Mouse (Mus musculus): ENCODE measurements around the gene Defb41. TPM values are rescaled to one million over a fixed set of nuclear protein-coding genes. Genes with fewer than 3 reads are reported as not detected.
"Not testable (repeated sequence)": the region's sequence is repeated elsewhere in the genome, so short reads cannot be mapped to it uniquely, and the experiment has no call there.

The Defb41 gene
- total RNA-seq (2021) = not detected
- long read RNA-seq, experiment 1 = 0 reads
- long read RNA-seq, experiment 2 = 0 reads

- intact Hi-C loops (cut with DNase I) = no loop called here
Observed at GRCm38 (mm10) chr1:18265038-18265437, at the start of gene Defb41. Gene Defb41 (minus strand): TSS chr1:18265138.

GRCm38 (mm10) chr1:18308474-18308829 lies 43.5 kb upstream of the Defb41 start:
- intact Hi-C loops (cut with DNase I) = no loop called here
- no peak for DNase-seq (ENCODE audit: low spot score in 2 of 2)

More at GRCm38 (mm10) chr1:18265038-18265437, at the start of gene Defb41:
- no peak for DNase-seq (ENCODE audit: low spot score in 2 of 2)

DNA sequence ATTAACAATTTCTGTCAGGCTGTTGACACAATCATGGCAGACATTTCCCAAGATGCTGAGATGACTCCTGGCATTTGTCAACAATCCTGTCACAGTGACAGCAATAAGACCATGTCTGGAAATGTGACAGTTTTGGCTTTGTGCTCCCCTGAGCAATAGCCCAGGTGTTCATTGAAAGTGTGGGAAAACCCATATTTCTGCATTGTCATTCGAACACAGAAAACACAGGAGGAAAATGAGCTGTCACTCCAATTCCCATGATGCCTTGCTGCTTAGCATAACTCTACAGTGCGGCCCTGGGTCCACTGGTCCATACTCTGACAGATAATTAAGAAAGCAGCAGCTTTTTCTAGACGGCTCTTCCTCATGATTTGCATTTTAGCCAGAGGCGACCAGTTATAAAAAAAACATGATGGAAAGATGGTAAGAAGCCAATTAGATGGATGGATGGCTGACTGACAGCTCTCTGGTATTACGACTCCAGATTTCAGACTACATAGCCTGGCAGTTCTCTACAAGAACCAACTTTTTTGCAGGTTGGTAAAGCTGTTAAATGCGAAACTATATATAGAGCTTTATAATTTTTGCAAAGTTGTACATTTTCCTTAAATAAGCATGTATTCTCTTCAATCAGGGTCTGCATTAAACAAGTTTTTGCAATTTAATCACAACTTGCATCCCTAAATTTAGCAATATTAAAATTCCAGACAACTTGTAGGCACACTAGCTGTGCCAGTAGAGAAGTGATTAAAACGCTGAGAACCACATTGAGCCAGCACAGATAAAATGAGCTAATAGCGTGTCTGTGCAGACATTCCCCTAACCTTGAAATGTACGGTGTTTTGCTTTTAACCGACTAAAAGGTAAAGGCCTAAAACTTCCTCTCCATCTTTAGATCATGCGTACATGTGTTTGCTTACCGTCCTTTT lies 42.9 kb upstream of the Defb41 start:
- intact Hi-C loops (cut with DNase I) = no loop called here
- no peak for DNase-seq (ENCODE audit: low spot score in 2 of 2)

GRCm38 (mm10) chr1:18292515-18292914 lies 27.6 kb upstream of the Defb41 start:
- DNase-seq (ENCODE audit: low spot score in 2 of 2) = no peak
- intact Hi-C loops (cut with DNase I) = no loop called here

- intact Hi-C loops (cut with DNase I) = no loop called here
- DNase-seq (ENCODE audit: low spot score in 2 of 2) = peak in 1 of 2 experiments; percentile 9
Observed at GRCm38 (mm10) chr1:18288860-18289259, 23.9 kb upstream of the Defb41 start.

GRCm38 (mm10) chr1:18287371-18287770 lies 22.4 kb upstream of the Defb41 start:
- DNase-seq (ENCODE audit: low spot score in 2 of 2) = no peak
- intact Hi-C loops (cut with DNase I) = no loop called here

- intact Hi-C loops (cut with DNase I) = no loop called here
- no peak for DNase-seq (ENCODE audit: low spot score in 2 of 2)
Observed at GRCm38 (mm10) chr1:18271095-18271494, 6.2 kb upstream of the Defb41 start.

DNA sequence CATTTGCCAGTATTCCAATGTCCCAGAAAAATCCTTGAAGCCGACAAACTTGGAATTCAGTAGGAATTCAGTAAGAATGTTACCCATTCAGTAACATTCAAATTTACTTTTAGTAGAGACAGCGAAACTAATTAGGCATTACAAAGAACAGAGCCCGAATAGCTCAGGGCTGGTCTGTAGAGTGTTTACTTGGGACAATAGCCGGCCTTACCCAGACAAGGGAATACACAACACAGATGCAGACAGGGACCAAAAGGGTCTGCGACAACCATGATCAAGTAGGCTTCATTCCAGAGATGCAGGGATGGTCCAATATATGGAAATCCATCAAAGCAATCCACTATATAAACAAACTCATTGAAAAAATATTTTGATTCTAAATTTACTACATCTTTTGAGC lies 3.9 kb upstream of the Defb41 start:
- DNase-seq (ENCODE audit: low spot score in 2 of 2) = no peak
- intact Hi-C loops (cut with DNase I) = no loop called here

- intact Hi-C loops (cut with DNase I); DNase-seq (ENCODE audit: low spot score in 2 of 2): not testable (repeated sequence)
Observed at GRCm38 (mm10) chr1:18245801-18246580, 18.9 kb downstream of the Defb41 start.

DNA sequence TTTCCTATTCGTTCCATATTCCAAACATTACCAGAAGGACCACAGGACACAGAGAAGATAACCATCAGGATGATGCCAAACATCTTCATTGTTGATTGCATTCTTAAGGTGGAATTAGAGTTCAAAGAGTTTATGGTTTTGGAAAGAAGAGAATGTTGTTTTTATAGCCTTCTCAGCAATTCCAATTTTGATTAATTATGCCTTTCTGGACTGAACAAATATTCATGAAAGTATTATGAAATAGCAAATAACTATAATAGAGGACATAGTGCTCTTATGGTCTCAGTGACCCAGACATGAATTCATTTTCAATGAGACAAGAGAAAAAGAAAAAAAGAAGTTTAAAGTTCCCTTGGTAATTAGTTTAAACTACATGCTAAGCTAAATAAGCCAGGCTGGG lies 27.6 kb downstream of the Defb41 start, which contains the start of gene Defb18:
TSS of gene Defb18 (minus strand) at position 101 of the 400 bp plus-strand sequence.
- no peak for DNase-seq (ENCODE audit: low spot score in 2 of 2)
- intact Hi-C loops (cut with DNase I) = no loop called here

DNA sequence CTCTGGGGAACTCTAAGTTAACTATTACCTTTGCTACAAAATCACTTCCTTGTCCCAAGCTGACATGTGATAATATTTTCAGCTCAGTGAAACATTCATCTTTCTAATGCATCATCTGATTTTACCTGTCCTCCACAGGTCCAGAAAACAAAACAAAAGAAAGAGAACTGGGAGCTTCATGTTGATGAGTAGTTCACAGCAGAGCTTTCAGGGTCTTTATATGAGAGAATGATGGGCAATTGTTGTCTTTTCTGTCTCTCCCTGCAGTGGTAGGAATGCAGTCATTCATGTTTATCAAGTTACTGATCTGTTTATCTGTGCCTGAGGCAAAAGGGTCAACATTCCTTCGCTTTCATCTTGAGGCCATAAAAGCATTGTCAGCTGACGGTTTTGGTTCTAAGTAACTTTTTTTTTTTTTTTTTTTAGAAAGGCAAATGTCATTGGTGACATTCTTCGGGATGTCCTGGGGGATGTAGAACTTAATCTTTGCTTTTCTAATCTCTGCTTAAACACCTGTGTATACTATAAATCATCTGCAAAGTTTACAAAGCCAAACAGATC lies 41.5 kb downstream of the Defb41 start:
- no peak for DNase-seq (ENCODE audit: low spot score in 2 of 2)
- intact Hi-C loops (cut with DNase I) = no loop called here

Other genes with a start within 250 kb of the Defb41 start
- not detected for gene Crisp4, start 119.2 kb downstream of the Defb41 start, total RNA-seq (2021)
- not detected for gene Defb18, start 27.7 kb downstream of the Defb41 start, total RNA-seq (2021)

Measured in left cerebral cortex, postnatal 14 days (tissue).